Comparison of ENCODE assay signal across 7 mouse cellular contexts in genomic region chr2:121587523-121588308, GRCm38 (mm10).
DNase-seq lines count a peak whose midpoint lies in the region; ATAC-seq lines count a peak whose summit lies in the region.

No protein-coding gene starts in this region.

- peaks cover 18% of the 10 kb centered on the region for H3K4me1 ChIP-seq in neural tube, embryonic 12.5 days
- peaks cover 18% of the 10 kb centered on the region for H3K4me1 ChIP-seq in neural tube, embryonic 15.5 days
- H3K4me1 ChIP-seq in limb, embryonic 11.5 days (ENCODE audit: control insufficient read depth, insufficient read depth, low read length) = peaks cover 14% of the 10 kb centered on the region
- peaks cover 10% of the 10 kb centered on the region for H3K4me1 ChIP-seq in midbrain, embryonic 16.5 days (ENCODE audit: control insufficient read depth, insufficient read depth, low read length)

- WGBS in neural tube, embryonic 12.5 days = 35% methylated on average over 12 of the region's 12 CpGs
- WGBS in neural tube, embryonic 15.5 days = 40% methylated on average over 12 of the region's 12 CpGs
- WGBS in limb, embryonic 11.5 days = 28% methylated on average over 12 of the region's 12 CpGs
- 32% methylated on average over 12 of the region's 12 CpGs for WGBS in midbrain, embryonic 16.5 days

- H3K9ac ChIP-seq in neural tube, embryonic 12.5 days = no peak overlapping the region
- H3K9ac ChIP-seq in neural tube, embryonic 15.5 days (replicated peaks) = no peak overlapping the region
- no peak overlapping the region for H3K9ac ChIP-seq in limb, embryonic 11.5 days (ENCODE audit: low read length)
- peak overlapping the region; percentile 40; the same call in 1 of the 2 replicates for H3K9ac ChIP-seq in midbrain, embryonic 16.5 days (ENCODE audit: low read depth, low read length)

- peak; percentile 71 for DNase-seq in embryo, embryonic 11 days
- DNase-seq in limb, embryonic 11.5 days (ENCODE audit: low spot score) = peak; percentile 68
- no peak for DNase-seq in layer of hippocampus, adult 9-10 months (ENCODE audit: low spot score)
- no peak for DNase-seq in testis, postnatal 14 days (ENCODE audit: low spot score)

- H3K4me3 ChIP-seq in neural tube, embryonic 12.5 days = no peak overlapping the region
- no peak overlapping the region for H3K4me3 ChIP-seq in neural tube, embryonic 15.5 days (replicated peaks)
- H3K4me3 ChIP-seq in limb, embryonic 11.5 days (ENCODE audit: low read depth, low read length) = no peak overlapping the region
- H3K4me3 ChIP-seq in midbrain, embryonic 16.5 days (ENCODE audit: low read depth, low read length) = no peak overlapping the region

- no peaks in the 10 kb centered on the region for H3K9me3 ChIP-seq in neural tube, embryonic 12.5 days
- H3K9me3 ChIP-seq in neural tube, embryonic 15.5 days (replicated peaks) = no peaks in the 10 kb centered on the region
- H3K9me3 ChIP-seq in limb, embryonic 11.5 days (ENCODE audit: control insufficient read depth, low read length) = no peaks in the 10 kb centered on the region
- H3K9me3 ChIP-seq in midbrain, embryonic 16.5 days (replicated peaks; ENCODE audit: control insufficient read depth, low read length, poor library complexity, severe bottlenecking) = no peaks in the 10 kb centered on the region

- no peak for ATAC-seq in neural tube, embryonic 12.5 days (ENCODE audit: low FRiP score, low read depth)
- no peak for ATAC-seq in neural tube, embryonic 15.5 days (ENCODE audit: low FRiP score)
- peak; percentile 63; the same call in 1 of the 2 replicates for ATAC-seq in limb, embryonic 11.5 days (ENCODE audit: insufficient number of reproducible peaks, low FRiP score, low TSS enrichment, low read depth)
- ATAC-seq in midbrain, embryonic 16.5 days = peak; percentile 10; the same call in 1 of the 2 replicates

- no peaks in the 10 kb centered on the region for H3K36me3 ChIP-seq in neural tube, embryonic 12.5 days
- H3K36me3 ChIP-seq in neural tube, embryonic 15.5 days = no peaks in the 10 kb centered on the region
- H3K36me3 ChIP-seq in limb, embryonic 11.5 days (ENCODE audit: control insufficient read depth, insufficient read depth, low read length) = no peaks in the 10 kb centered on the region
- H3K36me3 ChIP-seq in midbrain, embryonic 16.5 days (ENCODE audit: control insufficient read depth, insufficient read depth, low read length) = no peaks in the 10 kb centered on the region

- H3K27me3 ChIP-seq in neural tube, embryonic 12.5 days (replicated peaks) = no peaks in the 10 kb centered on the region
- H3K27me3 ChIP-seq in neural tube, embryonic 15.5 days (replicated peaks) = no peaks in the 10 kb centered on the region
- H3K27me3 ChIP-seq in limb, embryonic 11.5 days (ENCODE audit: control insufficient read depth, insufficient read depth, low read length) = no peaks in the 10 kb centered on the region
- no peaks in the 10 kb centered on the region for H3K27me3 ChIP-seq in midbrain, embryonic 16.5 days (ENCODE audit: control insufficient read depth, insufficient read depth, low read depth, low read length)

- H3K27ac ChIP-seq in neural tube, embryonic 12.5 days = no peak overlapping the region
- H3K27ac ChIP-seq in neural tube, embryonic 15.5 days (replicated peaks) = no peak overlapping the region
- H3K27ac ChIP-seq in limb, embryonic 11.5 days (replicated peaks; ENCODE audit: low read depth, low read length) = no peak overlapping the region
- H3K27ac ChIP-seq in midbrain, embryonic 16.5 days (ENCODE audit: low read length) = peak overlapping the region; percentile 60; the same call in 1 of the 2 replicates

- H3K4me2 ChIP-seq in neural tube, embryonic 12.5 days (replicated peaks) = 0 out of 2 replicates have a peak overlapping the region, but pooled peaks have one; percentile 10
- no peak overlapping the region for H3K4me2 ChIP-seq in neural tube, embryonic 15.5 days
- no peak overlapping the region; the same call in 1 of the 2 replicates for H3K4me2 ChIP-seq in limb, embryonic 11.5 days (ENCODE audit: low read depth, severe bottlenecking)
- H3K4me2 ChIP-seq in midbrain, embryonic 16.5 days (ENCODE audit: low read length) = no peak overlapping the region

Comparison
In these comparisons a context has a peak if more than half of its experiments do, and no peak if none do; other contexts are left out.
1. ATAC-seq: peak in limb, embryonic 11.5 days (single experiment) and midbrain, embryonic 16.5 days (single experiment); none in neural tube, embryonic 12.5 days (single experiment) and neural tube, embryonic 15.5 days (single experiment).
2. DNase-seq: peak in embryo, embryonic 11 days (single experiment) and limb, embryonic 11.5 days (single experiment); none in layer of hippocampus, adult 9-10 months (single experiment) and testis, postnatal 14 days (single experiment).